Mouse (Mus musculus): ENCODE measurements around the gene Srebf2.
A peak's percentile ranks its signal among the peaks of the same experiment; 100 is the strongest.
"Not testable (repeated sequence)": the region's sequence is repeated elsewhere in the genome, so short reads cannot be mapped to it uniquely, and the experiment has no call there.

Srebf2 gene

DNA sequence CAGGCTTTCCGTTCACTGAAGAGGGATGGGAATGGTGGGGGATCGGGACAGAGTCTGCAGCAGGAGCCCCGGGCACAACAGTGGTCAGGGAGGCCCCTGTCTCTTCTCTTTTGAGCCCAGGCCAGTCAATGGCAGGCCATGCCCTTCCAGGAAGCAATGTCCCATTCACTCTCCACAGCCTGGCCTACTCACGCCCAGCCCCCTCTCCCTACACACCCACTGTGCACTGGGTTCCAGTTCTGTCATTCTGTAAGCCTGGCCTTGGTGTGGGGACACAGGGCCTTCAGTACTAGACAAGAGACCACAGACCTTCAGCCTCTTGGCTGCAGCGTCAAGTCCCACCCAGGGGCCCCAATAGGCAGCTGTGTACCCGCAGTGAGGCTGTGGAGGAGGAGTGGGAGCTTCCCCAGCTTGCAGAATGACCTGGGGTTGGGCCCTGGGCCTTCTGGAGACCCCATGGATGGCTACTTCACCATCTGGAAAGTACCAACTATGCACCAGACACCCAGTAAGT is 83.2 kb downstream of the Srebf2 start:
- no peak for DNase-seq

- no peak for DNase-seq
These were observed 84.1 kb downstream of the Srebf2 start for GRCm38 (mm10) chr15:82231100-82231499.

GRCm38 (mm10) chr15:82231591-82232378 is 84.8 kb downstream of the Srebf2 start:
- DNase-seq = no peak

GRCm38 (mm10) chr15:82232651-82233050 is 85.7 kb downstream of the Srebf2 start:
- DNase-seq = no peak

- no peak for DNase-seq
These were observed 88.7 kb downstream of the Srebf2 start for GRCm38 (mm10) chr15:82235661-82236060.

DNA sequence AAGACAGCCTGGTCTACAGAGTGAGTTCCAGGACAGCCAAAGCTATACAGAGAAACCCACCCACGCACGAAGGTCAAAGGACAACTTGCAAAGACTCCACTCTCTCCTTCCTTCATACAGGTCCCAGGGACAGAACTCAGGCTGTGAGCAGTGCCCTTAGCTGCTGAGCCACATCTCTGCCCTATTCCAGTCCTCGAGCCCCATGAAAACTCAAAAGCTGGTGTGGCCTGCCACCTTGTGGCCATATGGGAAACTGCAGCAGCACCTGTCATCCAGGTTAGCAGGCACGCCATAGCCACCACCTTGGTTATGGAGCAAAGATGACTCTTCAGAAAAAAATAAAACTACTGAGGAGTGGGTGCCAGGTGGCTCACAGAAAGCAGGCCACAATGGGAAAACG is 89.6 kb downstream of the Srebf2 start:
- peak; percentile 88 for DNase-seq

- no peak for DNase-seq
These were observed 96.3 kb downstream of the Srebf2 start for GRCm38 (mm10) chr15:82243311-82243710.

DNA sequence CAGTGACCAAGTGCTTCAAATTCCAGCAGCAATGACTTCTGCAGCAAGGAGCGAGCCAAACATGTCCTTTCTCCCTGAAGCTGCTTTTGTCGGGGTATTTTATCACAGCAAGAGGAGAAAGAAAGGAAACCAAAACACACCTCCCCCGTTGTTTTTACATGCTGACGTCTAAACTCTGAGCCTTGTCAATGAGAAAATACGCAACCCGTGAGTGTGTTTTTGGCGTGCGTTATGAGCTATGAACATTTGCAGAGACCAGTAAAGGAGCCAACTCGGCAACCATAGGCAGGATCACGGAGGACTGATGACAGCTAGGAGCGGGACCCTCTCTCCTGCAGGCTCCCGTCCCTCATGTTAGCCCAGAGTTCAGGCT is 96.7 kb downstream of the Srebf2 start:
- DNase-seq = no peak

GRCm38 (mm10) chr15:82244115-82244804 is 97.3 kb downstream of the Srebf2 start, which contains the start of gene Cenpm:
Gene Cenpm (minus strand): TSS chr15:82244748.
- DNase-seq = peak; percentile 96

DNA sequence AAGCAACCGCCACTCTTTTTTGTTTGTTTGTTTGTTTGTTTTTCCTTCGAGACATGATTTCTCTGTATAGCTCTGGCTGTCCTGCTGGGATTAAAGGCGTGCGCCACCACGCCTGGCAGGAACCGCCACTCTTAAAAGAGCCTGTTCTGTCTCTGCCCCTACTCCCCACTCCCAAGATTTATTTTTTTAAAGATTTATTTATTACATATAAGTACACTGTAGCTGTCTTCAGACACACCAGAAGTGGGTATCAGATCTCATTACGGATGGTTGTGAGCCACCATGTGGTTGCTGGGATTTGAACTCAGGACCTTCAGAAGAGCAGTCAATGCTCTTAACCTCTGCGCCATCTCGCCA is 97.8 kb downstream of the Srebf2 start:
- DNase-seq = not testable (repeated sequence)

GRCm38 (mm10) chr15:82247131-82247776 is 100.3 kb downstream of the Srebf2 start:
- no peak for DNase-seq

DNA sequence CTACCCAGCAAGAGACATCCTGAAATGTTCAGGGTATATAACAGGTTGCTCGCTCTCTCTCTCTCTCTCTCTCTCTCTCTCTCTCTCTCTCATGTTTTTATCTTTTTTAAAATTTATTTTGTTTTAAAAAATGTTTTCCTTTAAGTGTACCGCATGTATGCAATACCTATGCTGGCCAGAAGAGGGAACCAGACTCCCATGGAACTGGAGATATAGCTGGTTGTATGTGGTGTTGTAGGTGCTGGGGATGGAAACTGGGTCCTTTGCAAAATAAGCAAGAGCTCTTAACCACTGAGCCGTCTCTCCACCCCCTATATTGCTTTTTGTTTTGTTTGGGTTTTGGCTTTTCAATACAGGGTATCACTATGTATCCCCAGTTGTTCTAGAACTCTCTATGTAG is 104.6 kb downstream of the Srebf2 start:
- DNase-seq = peak; percentile 39

DNA sequence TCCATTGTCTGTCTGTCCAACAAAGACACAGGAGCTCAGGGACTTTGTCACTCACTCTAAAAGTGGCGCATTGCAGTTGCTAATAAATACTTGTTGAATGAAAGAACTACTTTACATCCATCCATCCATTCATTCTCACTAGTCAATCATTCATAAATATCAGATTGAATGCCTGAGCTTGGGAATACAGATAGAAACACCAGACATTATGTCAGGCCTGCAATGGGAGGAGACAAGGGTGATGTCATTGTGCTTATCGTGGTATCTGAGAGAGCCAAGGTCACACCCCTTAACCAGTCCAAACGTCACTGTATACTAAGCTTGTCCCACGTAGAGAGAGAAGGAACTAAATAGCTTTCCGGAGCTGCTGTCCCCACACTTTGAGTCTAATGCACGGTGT is 105.1 kb downstream of the Srebf2 start, which contains the start of gene 1500009C09Rik:
1500009C09Rik (plus strand) TSS at position 301 of the 400 bp plus-strand sequence.
- DNase-seq = no peak

Data from thymus, postnatal 4 days (tissue).